Mouse (Mus musculus) c-Kit-positive CD71-negative TER-119-negative erythroid progenitor cells, embryonic 14.5 days (primary cell): ENCODE data around the gene Elp5.
"Not testable (repeated sequence)": the region's sequence is repeated elsewhere in the genome, so short reads cannot be mapped to it uniquely, and the experiment has no call there.

Experiments used
- DNase-seq: peaks from one replicate; pipeline ENCODE4 v3.0.0-alpha.2; 2013; ENCODE audit warnings: low read depth

The Elp5 gene

DNA sequence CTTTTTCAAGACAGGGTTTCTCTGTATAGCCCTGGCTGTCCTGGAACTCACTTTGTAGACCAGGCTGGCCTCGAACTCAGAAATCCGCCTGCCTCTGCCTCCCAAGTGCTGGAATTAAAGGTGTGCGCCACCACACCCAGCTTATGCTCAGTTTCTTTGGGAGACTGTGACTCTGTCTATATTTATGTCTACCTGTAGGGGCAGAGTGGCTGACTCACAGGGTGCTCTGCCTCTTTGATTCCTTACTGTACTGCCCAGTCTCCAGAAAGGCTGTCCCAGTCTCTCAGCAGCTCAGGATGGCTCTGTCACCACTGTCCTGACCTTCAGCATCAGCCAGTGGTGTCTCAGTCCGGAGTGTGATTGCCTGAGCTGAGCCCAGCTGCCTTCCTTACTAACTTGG lies 26.7 kb downstream of the Elp5 start:
- not testable (repeated sequence) for DNase-seq

DNA sequence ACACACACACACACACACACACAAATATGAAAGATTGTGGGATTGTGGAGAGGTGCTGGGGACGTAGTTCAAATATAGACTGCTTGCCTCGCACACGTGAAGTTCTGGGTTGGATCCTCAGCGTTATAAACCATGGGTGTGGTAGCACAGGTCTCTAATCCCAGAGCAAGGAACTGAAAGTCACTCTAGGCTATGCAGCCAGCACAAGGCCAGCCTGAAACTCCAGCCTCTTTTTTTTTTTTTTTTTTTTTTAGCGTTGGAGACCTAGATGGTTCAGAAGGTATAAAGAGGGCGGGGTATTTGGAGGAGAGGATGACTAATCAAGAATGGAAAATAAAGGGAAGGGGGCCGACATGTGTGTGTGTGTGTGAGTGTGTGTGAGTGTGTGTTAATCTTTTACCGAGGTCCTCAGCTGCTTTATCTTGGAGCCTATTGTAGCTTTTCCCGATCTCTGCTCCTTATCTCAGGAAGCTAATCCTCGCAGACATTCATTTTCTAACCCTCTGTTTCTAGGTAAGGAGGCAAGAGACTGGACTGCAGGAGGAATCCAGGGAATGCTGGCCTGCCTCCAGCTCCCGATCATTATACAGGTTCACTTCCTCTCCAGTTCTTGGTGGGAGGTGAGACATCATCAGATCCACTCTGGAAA lies 28.9 kb downstream of the Elp5 start:
- DNase-seq, result no peak

DNA sequence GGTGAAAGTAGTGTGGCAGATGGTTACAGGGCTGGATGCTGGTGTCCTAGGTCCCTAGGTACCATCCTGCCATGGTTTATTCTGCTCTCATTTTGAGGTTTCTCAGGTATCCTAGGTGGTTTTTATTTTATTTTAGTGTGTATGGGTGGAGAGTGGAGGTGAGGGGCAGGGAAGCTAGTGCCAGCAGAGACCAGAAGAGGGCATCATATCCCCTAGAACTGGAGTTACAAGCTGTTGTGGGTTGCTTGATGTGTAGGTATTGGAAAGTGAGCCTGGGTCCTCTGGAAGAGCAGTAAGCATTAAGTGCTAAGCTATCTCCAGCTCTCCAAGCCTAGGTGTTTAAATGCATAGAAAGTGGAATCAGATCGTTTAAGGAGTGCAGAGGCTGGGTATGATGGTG lies 30.0 kb downstream of the Elp5 start:
- DNase-seq, result no peak

DNA sequence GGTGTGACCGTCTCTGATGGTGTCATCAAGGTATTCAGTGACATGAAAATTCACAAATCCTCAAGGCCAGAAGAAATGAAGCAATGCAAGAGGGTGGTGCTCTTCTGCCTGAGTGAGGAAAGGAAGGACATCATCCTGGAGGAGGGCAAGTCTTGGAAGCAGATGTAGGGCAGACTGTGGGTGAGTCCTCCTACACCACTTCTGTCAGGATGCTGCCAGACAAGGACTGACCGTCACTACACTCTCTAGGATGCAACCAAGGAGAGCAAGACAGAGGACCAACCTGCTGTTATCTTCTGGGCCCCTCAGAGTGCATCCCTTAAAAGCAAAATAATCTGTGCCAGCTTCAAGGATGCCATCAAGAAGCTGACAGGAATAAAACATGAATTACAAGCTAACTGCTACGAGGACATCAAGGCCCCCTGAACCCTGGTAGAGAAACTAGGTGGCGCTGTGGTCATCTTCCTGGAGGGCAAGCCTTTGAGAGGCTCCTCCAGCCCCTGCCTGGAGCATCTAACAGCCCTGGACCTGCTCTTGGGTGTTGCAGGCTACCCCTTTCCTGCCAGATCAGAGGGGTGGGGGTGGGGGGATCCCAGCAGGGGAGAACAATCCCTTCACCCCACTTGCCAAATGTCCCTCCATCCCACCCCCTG lies 31.4 kb downstream of the Elp5 start:
- no peak for DNase-seq

DNA sequence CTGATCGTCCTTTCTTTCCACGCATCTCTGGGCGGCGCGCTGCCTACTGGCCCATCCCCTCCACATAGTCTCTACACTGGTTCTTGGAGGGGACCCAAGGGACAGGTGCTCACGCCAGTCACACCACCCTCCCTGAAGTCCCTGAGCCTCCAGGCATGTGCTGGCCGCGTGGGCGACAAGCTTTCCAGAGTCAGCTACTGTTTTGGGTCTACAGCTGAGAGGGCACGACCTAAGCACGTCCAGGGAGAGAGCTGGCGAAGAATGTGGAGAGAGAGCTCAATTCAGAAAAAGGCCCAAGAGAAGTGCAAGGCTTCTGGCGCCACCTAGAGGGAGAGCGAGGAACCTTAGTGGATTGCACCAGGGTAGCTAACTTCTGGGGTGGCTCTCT lies 33.6 kb downstream of the Elp5 start:
- peak; percentile 96 for DNase-seq

DNA sequence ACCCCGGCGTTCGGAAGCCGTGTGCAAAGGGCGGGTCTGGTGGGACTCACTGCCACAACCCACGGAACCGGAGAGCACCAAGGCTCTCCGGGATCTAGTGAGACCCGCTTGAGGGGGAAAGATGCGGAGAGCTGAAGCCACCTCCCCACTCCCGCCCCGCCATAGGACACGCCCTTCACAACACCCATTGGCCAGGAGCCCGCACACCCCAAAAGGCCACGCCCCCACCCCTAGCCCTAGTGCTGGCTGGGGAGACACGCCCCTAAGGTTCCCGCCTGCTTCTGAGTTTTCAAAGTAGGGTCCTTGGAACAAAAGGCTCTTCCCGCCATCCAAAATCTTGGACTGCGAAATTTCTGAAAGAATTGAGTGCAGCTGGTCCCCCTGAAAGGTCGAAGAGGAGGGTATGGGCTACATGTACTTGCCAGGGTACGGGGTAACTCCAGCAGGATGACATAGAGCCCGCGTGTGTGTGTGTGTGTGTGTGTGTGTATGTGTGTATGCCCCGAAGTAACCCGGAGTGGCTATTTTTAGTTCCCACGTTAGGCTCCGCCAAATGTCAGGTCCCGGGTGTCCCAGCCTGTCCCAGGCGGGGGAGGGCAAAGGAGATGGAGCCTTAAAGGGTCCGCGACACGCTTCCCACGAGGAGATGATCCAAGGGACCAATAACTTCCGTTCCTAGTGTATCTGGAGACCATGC lies 34.1 kb downstream of the Elp5 start, which contains the start of gene Slc2a4:
TSS of gene Slc2a4 (minus strand) at position 123 of the 697 bp plus-strand sequence.
- DNase-seq, result peak; percentile 92

DNA sequence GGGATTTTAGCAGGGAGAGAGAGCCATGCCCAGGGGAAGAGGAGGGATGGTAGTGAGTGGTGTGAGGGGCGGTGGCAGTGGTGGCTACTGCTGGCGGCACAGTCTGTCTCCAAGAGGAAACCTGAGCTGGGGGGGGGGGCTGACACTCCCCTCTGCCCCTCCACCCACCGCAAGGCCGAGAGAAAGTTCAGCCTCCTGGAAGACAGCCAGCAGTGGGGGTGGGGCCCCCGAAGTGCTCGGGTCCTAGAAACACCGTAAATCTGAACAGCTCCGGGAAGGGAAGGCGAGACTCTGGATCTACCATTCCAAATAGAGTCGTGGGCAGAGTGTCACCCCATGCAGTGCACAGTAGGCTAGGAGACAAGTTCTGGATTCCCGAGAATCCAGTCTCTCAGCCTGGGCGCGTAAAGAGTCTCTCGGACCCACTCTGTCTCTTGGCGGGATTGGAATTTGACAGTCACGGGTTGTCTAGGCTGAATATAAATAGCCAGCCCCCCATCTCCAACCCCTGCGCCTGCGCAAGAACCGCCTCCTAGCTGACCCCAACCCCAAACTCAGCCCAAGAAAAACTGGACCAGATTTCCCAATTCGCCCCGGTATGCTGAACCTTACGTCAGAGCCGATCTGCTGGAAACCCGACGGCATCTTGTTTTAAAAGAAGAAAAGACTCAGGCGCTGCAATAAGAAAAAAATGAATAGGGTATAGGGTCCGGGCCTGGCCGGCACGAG lies 34.8 kb downstream of the Elp5 start:
- no peak for DNase-seq

DNA sequence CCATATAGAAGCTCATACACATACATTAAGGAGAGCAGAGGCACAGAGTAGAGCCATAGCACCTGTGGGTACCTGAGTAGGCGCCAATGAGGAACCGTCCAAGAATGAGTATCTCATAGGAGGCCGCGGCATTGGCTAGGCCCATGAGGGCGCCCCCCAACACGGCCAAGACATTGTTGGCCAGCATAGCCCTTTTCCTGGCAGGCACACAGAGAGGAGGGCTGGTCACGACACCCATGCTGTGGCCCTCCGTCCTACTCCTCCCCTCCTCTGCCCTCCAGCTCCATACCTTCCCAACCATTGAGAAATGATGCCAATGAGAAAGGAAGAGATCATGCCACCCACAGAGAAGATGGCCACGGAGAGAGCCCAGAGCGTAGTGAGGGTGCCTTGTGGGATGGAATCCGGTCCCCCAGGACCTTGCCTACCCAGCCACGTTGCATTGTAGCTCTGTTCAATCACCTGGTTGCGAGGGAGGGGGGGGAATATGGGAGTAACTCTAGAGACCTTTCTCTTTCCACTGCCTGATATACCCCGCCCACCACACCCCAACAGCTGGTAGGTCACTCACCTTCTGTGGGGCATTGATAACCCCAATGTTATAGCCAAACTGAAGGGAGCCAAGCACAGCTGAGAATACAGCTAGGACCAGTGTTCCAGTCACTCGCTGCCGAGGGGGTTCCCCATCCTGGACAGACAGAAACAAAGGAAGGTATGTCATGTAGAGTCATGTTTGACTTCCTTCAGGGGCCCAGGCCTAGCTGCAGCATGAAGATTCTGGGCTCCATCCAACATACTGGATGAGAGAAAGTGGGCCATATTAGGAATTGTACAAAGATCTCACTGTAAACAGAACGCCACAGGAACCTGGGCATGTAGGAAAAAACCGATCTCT lies 36.1 kb downstream of the Elp5 start:
- no peak for DNase-seq

DNA sequence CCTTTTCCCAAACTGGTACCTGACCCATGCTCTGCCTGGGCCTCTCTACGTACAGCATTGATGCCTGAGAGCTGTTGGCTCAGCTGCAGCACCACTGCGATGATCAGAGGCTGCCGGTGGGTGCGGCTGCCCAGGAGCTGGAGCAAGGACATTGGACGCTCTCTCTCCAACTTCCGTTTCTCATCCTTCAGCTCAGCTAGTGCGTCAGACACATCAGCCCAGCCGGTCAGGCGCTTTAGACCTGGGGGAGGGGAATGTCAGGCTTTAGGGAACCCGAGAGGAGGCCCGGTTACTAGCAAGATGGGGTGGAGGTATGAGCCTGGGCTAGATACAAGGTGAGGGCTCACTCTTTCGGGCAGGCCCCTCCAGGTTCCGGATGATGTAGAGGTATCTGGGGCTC lies 37.1 kb downstream of the Elp5 start:
- no peak for DNase-seq

DNA sequence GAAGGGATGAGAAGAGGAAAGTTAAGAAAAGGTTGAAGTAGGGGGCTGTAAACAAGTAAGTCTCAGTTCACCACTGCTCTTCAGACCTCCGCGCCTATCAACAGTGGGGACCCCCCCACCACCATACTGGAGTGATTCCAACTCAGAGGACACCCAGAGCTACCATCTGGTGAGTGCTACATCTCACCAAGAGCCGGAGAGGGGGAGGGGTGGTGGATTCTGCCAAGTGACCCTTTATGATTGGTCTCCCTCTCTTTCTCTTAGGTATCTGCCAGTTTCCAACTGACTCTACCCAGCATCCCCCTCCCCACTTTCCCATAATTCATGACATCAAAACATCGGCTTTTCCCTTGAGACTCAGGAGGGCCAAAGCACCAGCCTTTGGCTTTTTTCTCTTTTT lies 41.4 kb downstream of the Elp5 start:
- no peak for DNase-seq

DNA sequence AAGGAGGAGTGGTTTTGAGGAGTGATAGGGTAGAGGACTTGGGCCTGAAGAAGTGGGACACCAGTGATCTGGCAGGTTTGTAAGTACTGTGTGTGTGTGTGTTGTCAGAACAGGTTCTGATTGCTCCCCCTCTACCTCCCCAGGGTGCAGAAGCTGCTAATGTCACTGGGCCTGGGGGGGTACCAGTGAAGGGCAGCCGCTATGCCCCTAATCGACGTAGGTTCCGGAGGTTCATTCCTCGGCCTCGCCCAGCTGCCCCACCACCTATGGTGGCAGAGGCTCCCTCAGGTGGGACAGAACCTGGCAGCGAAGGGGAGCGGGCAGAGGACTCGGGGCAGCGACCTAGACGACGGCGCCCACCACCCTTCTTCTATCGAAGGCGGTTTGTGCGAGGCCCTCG lies 42.6 kb downstream of the Elp5 start:
- no peak for DNase-seq

DNA sequence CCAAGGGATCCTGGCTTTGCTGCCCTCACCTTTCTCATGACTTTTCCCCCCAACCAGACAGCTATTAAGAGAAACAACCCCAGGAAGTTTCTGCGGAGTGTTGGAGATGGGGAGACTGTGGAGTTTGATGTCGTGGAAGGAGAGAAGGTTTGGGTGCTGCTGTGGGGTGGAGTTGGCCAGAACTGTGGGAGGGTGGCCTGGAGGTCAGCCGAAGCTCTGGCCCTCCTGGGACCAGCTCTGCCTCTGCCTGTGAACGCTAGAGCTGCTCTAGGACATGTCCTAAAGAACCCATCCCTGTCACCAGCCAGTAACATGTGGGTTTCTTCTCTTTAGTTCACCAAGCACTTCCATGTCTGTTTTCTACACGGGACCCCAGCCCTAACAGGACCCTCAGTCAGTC lies 43.1 kb downstream of the Elp5 start:
- DNase-seq, result no peak

DNA sequence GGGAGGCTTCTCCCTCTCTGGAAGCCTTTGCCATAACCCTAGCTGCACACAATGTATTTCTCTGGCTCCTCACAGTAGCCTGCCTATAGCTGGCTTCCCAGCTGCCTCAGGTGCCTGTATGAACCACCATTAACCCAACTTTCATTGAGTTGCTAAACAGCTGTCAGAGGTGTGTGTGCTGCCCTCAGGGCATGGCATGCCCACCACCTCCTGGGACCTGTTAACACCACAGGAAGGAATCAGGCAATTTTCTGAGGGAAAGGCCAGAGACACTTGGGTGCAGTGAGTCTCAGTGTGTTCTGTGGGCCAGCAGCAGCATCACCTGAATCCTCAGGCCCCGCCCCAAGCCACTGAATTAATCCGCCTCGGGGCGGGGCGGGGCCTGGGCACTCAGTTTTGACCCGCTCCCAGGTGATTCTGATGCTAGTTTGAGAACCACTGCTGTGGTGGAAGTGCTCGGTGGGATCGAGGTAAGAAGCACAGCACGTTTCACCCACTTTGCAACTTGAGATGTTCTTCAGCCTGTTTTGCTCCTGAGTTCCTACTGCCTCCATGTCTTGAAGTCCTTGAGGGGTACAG lies 43.8 kb downstream of the Elp5 start:
- DNase-seq, result no peak

DNA sequence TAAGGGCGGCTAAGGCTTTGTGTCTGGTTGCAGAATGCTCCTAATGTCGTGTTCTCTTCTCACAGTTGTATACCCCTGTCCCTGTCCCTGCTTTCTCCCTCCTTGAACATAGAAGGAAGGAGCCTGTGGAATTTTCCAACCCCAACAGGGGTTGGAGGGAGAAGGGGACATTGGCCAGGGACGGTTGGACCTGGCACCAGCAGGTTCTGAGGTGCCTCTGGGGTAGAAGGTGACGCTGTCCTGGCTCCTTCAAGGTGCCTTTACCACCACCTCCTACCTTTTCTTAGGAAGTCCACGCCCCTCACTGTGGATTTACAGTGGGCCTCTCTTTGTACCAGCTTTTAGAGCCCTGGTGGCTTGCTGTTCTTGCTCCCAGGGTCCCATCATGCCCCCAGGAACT lies 44.5 kb downstream of the Elp5 start:
- DNase-seq, result no peak

DNA sequence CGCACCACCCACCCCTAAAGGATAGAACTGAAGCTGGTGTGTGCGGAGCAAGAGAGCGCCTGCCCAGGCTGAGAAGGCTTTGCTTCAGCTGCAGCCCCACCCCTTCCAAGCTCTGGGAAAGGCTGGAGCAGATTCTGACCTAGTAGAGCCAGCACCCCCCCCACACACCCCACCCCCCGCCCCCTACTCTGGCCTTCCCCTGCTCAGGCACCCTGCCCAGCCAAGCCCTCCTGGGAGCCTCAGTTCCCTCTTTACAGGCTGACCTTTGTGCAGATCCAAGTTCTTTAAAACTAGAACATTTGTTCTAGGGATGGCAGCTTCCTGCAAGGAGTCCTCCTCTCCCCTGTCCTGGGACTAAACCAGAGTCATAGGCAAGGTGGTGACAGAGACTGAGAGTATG lies 44.9 kb downstream of the Elp5 start:
- DNase-seq, result no peak

DNA sequence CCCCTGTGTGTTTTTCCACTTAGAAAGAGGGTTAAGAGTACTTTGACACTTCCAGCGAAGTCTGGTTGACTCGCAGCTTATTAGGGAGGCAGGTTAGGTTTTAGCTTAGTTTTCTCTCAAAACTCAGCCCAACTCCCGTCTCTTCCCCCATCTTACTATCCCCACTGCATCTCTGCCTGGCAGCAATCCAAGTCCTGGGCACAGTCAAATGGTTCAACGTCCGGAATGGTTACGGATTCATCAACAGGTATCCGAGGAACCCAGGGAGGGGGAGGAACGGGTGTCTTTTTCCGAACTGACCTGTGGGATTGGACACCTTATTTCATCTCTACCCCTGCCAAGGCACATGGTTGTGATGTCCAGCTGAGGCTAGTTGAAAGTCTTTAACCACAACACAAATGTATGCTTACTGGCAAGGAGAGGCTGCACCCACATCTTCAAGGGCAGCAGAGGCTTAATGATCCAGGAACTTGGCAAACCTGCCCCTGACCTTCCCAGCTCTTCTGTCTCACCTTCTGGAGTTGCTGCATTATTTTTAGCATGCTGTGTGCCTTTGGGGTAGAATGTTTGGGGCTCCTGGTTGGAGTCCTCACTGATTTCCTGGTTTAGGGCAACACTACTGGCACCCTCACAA lies 45.5 kb downstream of the Elp5 start:
- no peak for DNase-seq

DNA sequence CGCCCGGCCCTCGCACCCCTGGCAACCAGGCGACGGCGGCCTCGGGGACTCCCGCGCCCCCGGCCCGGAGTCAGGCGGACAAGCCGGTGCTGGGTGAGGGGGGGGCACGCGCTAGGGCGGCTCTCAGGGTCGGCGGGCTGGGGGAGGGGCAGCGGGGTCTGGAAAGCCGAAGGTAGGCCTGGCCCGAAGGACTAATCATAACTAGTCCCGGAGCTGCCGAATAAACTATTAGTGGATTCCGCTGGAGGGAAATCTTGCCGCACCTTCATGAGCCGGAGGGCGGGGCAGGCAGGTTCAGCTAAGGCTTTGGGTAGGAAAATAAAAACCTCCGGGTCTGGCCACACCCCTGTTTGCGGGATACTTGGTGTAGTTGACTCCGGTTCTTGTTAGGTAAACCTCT lies 46.2 kb downstream of the Elp5 start:
- DNase-seq, result no peak

DNA sequence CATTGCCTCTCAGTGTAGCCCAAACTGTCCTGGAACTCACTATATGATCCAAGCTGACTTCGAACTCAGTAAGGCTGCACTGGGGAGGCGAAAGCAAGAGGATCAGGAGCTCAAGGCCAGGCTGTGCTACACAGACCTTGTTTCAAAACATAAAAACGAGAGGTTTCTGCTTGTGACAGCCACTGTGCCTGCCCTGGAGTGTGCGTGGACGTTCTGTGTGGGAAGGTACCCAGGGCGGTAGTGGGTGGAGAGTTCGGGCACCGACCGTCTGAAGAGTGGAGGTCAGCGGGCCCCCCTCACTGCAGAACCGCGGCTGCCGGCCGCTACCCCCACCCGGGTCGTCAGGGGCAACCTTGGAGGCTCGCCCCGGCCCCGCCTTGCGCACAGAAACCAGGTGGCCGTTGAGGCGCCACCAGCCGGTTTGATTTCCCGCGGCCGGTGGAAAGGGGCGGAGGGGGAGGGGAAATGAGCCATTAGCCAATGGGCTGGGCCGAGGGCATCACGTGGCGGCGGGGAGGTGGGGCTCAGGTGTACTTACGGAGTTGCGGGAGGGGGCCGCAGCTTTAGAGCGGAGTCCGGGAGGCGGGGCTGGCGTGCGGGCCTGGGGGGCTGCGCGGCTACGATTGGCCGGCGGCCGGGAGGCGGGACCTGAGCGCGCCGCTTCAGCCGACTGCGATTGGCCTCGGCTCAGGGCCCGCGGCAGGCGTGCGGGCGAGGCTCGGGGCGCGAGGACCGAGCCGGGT lies 47.0 kb downstream of the Elp5 start, which contains the start of gene Ybx2:
TSS of gene Ybx2 (plus strand) at position 660 of the 743 bp plus-strand sequence.
- no peak for DNase-seq

DNA sequence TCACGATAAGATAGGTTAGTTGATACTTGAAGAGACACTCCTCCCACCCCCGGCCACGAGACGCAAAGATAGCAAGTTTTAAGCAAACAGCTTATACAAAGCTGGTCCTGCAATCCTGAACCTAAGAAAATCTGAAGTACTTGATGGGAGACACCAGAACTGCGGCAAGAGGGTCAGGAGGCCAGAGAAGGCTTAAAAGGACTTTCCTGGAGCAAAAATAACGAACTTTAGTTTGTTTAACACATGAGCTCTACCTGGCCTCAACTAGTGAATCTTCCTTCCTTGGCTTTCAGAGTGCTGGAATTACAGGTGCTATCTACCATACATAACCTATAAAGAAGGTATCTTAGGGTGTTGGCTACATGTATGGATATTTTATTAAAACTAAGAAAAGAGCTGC lies 47.6 kb downstream of the Elp5 start:
- DNase-seq, result no peak

DNA sequence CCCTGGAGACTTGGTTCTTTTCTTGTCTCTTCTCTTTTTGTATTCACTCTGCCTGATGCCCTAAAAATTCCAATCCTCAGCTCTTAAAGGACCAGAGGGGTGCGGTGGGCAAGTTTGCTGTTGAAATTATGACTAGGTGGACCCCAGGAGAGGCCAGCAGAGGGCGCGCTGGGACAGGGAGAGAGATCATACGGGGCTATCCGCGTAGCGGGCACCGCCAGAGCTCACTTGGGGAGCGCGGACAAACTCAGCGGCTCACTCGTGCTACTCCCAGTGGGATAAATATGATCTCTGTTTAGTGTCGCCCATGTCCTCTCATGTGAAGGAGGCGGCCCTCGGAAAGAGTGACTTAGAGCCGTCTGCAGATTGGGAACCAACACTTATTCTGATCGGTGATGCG lies 48.1 kb downstream of the Elp5 start:
- peak; percentile 92 for DNase-seq
